Mouse (Mus musculus) cerebellum, adult 18-20 months (tissue): ENCODE measurements around the gene Tgm5.
"Not testable (repeated sequence)": the region's sequence is repeated elsewhere in the genome, so short reads cannot be mapped to it uniquely, and the experiment has no call there.

Experiments
- DNase-seq, 2 experiments: peaks; one replicate each; pipeline ENCODE4 v3.0.0; 2021

Gene Tgm5

DNA sequence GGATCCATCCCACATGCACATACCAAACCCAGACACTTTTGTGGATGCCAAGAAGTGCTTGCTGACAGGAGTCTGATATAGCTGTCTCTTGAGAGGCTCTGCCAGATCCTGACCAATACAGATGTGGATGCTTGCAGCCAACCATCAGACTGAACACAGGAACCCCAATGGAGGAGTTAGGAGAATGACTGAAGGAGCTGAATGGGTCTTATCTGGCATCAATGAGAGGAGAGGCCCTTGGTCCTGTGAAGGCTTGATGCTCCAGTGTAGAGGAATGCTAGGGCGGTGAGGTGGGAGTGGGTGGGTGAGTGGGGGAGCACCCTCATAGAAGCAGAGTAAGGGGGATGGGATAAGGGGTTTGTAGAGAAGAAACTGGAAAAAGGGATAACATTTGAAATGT is 46.8 kb downstream of the Tgm5 start:
- DNase-seq, result not testable (repeated sequence)

DNA sequence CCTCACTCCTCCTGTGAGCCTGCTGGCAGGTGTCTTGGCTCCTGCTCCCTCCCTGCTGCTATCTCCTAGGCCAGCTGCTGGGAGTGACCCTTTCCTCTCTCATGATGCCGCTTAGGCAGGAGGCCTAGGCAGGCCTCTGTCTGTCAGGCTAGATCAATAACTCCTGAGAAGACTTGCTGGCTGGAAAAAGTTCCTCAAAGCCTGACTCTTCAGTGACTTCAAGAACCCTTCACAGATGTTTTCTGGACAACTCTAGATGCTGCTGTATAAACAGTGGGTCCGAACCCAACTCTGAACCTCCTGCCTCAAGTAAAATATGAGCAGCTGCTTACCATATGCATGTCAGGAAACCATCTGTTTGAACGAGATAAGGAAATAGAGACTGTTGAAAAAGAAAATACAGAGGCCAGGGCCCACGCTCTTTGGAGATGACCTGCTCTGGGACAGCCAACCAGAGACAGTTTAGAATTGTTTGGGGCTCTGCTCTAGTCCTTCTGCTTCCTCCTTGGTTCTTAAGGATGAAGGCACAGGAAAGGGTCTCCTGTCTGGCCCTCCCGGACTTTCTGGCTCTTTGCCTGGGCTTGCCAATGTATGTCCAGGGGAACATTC is 48.8 kb downstream of the Tgm5 start, which contains the start of gene Epb42:
Gene Epb42 (minus strand): TSS at position 340 of the 609 bp plus-strand sequence.
- no peak for DNase-seq

DNA sequence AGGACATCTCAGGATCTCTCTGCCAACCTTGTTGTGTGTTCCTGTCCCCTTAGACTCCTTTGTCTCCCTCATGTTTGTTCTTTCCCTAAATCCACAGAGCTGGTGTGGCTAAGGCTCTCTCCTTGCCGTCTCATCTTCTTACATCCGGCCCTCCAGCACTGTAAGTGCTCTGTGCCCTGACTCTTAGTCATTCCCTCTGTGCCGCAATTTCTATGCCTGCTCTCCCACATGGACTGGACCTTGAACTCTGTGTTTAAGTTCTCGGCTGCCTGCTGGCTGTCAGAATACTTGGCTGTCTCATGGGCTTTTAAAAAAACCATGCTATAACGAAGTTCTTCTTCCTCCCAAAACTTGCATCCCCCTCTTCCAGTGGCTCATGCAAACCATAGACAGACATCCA is 62.7 kb downstream of the Tgm5 start:
- DNase-seq, result no peak

DNA sequence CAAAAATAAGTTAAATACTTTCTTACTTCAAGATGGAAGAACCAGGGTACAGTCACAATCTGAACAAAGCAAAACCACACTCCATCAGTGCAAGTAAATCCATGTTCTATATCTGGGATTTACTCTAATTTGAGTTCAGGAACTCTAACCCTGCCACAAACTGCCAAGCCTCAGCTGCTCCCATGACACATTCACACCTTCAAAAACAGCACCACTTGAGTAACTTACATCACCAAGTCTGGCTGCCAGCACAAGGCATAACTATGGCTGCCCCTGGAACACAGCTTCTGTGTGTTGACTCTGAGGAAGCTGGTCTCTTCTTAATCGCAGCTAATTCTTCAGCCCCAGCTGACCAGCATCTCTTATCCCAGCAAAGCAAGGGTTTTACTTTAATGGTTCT is 68.5 kb downstream of the Tgm5 start:
- DNase-seq, result no peak

DNA sequence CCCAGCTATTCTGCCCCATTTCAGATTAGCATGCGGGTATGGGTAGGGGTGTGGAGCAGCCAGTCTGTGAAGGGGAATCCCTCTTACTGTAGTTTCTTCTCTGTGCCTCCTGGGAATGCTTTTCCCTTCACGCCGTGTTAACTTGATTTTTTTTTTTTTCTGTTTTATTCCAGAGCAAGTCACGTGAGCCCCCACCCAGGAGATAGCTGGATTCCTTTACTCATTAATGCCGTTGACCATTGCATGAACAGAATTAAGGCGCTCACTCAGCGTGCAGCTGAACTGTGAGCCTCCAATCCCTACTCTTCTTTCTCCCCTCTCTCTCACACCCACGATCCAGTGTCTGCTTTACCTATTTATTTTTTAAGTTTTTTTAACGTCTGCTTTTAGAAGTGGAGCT is 69.4 kb downstream of the Tgm5 start:
- no peak for DNase-seq

DNA sequence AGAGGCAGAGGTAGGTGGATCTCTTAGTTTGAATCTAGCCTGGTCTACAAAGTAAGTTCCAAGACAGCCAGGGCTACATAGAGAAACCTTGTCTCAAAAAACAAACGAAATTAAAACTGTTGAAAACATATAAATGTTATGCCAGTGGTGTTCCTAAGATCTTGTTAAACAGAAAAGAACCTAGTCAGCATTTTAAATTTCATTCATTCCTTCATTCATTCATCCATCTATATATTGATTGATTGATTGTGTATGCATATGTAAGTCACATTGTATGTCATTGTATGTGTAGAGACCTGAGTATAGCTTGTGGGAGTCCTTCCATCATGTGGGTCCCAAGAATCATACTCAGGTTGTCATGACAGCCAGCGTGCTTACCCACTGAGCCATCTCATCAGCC is 70.1 kb downstream of the Tgm5 start:
- DNase-seq, result no peak

DNA sequence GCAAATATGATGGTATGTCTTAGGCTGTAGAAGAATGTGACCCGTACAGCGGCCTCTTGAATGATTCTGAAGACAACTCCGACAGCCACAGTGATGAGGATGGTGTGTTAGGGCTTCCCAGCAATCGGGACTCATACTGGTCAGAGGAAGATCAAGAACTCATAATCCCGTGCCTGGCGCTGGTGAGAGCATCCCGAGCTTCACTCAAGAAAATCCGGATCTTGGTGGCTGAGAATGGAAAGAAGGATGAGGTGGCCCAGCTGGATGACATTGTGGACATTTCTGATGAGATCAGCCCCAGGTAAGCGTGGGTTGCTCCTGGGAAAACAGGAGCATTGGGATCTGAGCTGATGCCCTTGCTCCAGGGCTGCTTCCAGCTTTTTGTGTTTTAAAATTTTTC is 73.0 kb downstream of the Tgm5 start:
- no peak for DNase-seq

DNA sequence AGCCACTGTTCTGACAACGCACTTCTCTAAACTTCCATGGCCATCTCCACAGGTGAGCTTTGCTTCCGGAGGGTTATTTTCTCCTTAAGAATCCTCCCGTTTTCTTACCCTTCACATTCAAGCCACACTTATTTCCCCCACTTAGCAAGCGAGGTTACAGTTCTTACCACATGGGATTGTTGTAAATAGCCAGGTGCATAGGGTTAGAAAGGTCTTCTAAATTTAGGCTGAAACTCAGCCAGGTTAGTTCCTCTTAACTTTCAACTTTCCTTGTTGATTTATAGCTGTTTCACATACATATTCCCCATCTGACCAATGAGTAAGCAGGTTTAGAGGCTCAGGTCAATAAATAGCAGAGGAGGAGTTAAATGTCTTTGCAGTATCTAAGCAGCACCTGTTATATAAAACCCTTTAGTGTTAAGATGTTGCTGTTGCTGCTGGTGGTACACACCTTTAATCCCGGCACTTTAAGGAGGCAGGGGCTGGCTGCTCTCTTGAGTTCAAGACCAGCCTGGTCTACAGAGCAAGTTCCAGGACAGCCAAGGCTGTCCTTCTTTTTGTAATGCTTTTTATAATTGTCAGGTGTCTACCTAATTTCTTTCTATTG is 76.5 kb downstream of the Tgm5 start:
- no peak for DNase-seq

DNA sequence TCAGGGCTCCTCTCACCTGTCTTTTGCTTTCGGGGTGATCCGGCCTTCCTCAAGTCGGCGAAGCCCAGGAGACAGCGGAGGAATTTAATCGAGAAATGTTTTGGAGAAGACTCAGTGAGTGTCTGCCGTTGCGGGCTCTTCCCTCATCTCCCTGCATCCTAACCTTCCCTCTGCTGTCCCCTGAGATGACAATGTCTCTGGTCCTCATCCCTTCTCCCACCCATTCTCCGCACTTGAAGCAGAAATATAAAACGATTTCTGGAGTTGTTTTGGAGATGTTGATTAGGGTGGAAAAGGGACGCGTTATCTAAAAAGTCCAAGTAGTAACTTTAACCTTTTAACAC is 77.0 kb downstream of the Tgm5 start:
- no peak for DNase-seq

DNA sequence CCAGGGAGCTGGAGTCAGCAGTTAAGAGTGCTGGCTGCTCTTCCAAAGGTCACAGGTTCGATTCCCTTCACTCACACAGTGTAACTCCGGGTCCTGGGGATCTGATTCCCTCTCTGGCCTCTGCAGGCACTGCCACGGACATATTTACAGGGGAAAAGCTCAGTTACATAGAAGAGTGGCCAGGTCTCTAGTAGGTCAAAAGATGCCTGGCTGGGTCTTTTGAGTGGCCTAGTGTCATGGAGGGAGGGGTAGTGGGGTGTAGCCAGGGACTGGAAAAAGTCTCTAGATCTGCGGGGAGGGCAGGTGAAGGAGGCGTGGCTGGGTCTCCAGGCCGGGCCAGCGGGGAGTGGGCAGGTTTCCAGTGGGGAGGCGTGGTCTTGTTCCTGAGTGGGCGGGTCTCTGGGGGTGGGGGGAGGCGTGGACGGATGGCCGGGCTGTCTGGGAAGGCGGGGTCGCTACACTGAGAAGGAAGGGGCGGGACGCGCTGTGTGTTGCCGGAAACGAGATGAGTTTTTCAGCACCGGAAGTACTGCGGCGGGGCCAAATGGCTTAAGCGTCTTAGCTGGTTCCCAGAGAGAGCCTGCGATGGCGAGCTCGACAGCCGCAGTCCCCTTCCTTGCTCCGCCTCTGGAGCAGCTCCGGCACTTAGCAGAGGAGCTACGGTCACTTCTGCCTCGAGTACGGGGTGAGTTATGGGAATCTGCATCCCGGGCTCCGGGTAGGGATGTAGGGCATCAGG is 77.5 kb downstream of the Tgm5 start, which contains the start of gene Ccndbp1:
Gene Ccndbp1 (plus strand): TSS at position 479 of the 739 bp plus-strand sequence.
- DNase-seq, result peak; percentile 84 to 85

DNA sequence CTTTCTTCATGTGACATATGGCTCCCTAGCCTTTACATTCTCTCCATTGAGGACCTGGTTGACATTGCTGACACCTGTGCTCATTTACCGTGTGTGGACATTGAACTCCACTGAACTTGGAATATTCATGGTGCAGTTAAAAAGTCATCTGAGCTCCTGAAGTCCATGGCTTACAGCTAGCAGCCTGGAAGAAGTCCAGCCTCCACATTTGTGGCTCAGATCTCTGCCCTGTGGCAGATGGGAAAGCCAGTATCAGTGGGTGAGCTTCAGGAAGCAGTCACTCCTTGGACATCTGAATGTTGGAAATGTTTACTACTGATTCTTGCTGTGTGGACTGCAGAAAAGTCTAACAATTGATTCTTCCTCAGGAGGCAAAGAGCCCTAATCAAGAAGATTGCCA is 78.7 kb downstream of the Tgm5 start:
- peak; percentile 88 to 93 for DNase-seq

DNA sequence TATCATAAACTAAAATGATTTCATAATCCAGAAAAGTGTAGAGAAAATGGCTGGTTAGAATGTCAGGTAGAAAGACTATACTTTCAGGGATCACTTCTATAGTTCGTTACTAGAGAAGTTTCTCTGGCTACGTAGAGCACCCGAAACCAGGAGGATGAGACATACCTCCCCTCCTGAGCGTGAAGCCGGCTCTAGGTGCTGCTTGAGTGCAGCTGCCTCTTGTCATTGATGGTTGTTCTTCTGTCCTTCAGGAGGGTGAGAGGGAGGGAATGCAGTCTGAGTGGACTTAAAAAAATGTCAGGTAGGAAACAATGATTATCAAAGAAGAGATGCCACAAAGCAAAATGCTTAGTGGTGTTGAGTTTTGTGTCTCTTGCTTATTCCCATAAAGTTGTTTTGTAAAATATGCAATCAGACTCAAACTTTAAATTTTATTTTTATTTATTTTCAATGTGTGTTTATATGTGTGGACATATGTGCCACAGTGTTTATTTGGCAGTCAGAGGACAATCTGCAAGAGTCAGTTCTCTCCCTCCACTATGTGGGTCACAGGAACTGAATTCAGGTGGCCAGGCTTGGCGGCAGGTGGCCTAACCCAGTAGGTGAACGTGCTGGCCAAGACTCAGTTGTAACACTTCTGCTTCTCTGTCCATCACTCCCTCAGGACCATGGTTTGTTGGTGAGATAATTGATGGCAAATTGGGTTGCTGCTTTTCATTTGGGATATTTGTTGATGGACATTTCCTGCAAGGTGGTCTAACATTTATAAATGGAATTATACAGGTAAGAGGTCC is 81.4 kb downstream of the Tgm5 start:
- peak; percentile 83 to 91 for DNase-seq

DNA sequence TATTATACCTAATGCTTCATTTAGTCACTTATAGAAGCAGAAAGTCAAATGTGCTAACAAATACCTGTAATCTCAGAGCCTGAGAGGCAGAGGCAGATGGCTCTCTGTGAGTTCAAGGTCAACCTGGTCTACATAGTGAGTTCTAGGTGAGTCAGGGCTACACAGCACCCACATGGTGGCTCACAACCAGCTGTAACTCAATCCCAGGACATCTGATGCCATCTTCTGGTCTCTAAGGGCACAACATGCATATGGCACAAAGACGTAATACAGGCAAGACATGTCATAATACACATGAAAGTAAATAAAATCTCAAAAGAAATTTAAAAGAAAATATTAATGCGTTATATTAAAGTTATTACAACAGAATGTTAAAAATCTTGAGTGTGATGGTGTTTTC is 82.1 kb downstream of the Tgm5 start:
- no peak for DNase-seq

DNA sequence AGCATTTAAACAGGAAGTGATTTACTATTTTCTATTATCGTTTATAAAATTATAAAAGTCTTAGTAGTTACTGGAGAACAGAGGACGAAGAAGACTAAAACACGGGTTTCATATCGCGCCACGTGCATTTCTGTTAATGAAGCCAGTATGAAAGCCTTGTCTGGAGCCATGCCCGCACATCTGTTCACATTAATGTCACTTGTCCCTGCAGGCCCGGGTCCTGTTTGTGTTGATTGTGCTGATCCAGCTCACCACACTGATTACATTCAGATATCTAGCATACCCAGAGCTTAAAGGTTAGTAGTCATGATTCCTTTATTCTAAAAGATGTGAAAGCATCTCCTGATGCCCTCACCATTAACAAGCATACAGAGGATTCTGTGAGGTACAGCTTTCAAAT is 86.8 kb downstream of the Tgm5 start:
- no peak for DNase-seq

DNA sequence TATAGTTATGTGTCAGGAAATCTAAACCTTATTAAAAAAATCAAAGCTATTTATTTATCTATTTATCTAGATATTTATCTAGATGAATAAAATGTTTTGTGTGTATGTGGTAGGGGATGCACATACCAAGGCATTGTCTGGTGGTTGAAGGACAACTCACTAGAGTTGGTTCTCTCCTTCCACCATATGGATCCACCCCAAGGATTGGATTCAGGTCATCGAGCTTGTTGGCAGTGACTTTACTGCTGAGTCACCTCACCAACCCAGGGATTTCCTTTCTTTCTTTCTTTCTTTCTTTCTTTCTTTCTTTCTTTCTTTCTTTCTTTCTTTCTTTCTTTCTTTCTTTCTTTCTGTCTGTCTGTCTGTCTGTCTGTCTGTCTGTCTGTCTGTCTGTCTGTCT is 89.0 kb downstream of the Tgm5 start:
- peak in 1 of 2 experiments; percentile 72 for DNase-seq
